Mouse (Mus musculus): ENCODE results near the gene Atxn1.

DNA sequence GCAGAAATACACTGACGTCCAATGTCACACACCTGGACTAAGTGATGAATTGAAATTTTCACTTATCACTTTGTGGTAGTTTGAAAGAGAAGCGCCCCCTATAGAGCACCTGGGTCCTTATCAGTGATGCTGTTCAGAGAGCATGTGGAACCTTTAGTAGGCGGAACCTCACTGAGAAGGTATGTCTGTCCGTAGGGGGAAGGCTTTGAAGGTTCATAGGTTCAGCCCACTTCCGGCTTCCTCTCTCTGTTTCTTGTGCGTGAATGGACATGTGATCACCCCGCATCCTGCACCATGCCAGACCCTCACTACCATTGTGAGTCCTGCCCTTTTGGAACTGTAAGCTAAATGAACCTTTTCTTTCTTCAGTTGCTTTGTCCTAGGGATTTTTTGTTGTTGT is 29.0 kb downstream of the Atxn1 start:
- TF ChIP-seq CTCF (IDR thresholded peaks at IDR 0.05; ENCODE audit: insufficient read depth, low read length) (no peak), POLR2A (IDR thresholded peaks at IDR 0.05; ENCODE audit: borderline replicate concordance, extremely low read depth, low read depth, low read length) (no peak)

Data from lung, adult 2 months (tissue).